Mouse (Mus musculus) lung, postnatal 0 days (tissue): ENCODE results near the gene Rnasek.

Experiments
- CTCF ChIP-seq: IDR thresholded peaks from 2 replicates; pipeline ENCODE4 v1.5.1; 2016; ENCODE audit warnings: antibody characterized with exemption, mild to moderate bottlenecking
- EP300 ChIP-seq: IDR thresholded peaks from 2 replicates; pipeline ENCODE4 v1.6.1; 2016; ENCODE audit warnings: antibody characterized with exemption, mild to moderate bottlenecking, control low read depth

- TF ChIP-seq CTCF (no peak), EP300 (peak; percentile 45; the same call in 1 of the 2 replicates)
These were observed 41.3 kb downstream of the Rnasek start for GRCm38 (mm10) chr11:70198332-70198731.
